In the genomic region with DNA sequence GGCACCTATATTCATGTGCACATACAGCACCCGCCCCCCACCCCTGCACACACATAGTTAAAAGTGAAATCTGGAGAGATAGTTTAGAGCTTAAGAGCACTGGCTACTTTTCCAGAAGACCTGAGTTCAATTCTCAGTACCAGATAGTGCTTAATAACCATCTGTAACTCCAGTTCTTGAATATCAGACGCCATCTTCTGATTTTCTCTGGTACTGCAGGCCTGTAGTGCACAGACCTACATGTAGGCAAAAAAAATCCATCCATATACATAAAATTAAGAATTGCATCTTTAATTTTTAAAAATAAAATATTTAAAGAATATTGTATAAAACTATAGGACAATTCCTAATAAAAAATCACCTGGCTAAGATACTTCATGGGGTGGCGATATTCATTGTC, we compare ENCODE assay signal across 13 mouse cellular contexts.
"Had no signal": no experiment of that assay in that cellular context is flagged by ENCODE, and none has a peak within 500 bp of the region (broad histone marks: within the 10 kb centered on the region; RNA-seq: fewer than 3 reads in every experiment).

No protein-coding gene starts in this region.

- H3K4me3 ChIP-seq: kidney, embryonic 15.5 days; limb, embryonic 12.5 days; lung, embryonic 15.5 days; midbrain, embryonic 15.5 days; neural tube, embryonic 12.5 days had no signal

- DNase-seq: kidney, adult 2 months; kidney, postnatal 14 days; layer of hippocampus, adult 9-11 months; layer of hippocampus, postnatal 36 days; liver; lung, postnatal 36 days; retina, postnatal 1 day; thymus, postnatal 14 days had no signal

- H3K27me3 ChIP-seq: kidney, embryonic 15.5 days; limb, embryonic 12.5 days; lung, embryonic 15.5 days; midbrain, embryonic 15.5 days; neural tube, embryonic 12.5 days had no signal

- H3K27ac ChIP-seq: kidney, embryonic 15.5 days; limb, embryonic 12.5 days; lung, embryonic 15.5 days; midbrain, embryonic 15.5 days; neural tube, embryonic 12.5 days had no signal

- H3K4me2 ChIP-seq: kidney, embryonic 15.5 days; limb, embryonic 12.5 days; lung, embryonic 15.5 days; midbrain, embryonic 15.5 days; neural tube, embryonic 12.5 days had no signal

- ATAC-seq: midbrain, embryonic 15.5 days had no signal

- H3K9me3 ChIP-seq: lung, embryonic 15.5 days; midbrain, embryonic 15.5 days; neural tube, embryonic 12.5 days had no signal

- H3K9ac ChIP-seq: kidney, embryonic 15.5 days; limb, embryonic 12.5 days; lung, embryonic 15.5 days; midbrain, embryonic 15.5 days; neural tube, embryonic 12.5 days had no signal

- H3K4me1 ChIP-seq: kidney, embryonic 15.5 days; limb, embryonic 12.5 days; lung, embryonic 15.5 days; midbrain, embryonic 15.5 days; neural tube, embryonic 12.5 days had no signal
